Mouse (Mus musculus): ENCODE measurements around the gene Nucb1. TPM values are rescaled to one million over a fixed set of nuclear protein-coding genes. Genes with fewer than 3 reads are reported as not detected.
"Not testable (repeated sequence)": the region's sequence is repeated elsewhere in the genome, so short reads cannot be mapped to it uniquely, and the experiment has no call there.

Nucb1 gene
- total and polyA plus RNA-seq, 2 experiments from 2014 or later, result 137 TPM

GRCm38 (mm10) chr7:45488293-45489204 is 21.7 kb downstream of the Nucb1 start, which contains the start of gene Dhdh:
Gene Dhdh (minus strand): TSS chr7:45488805.
- H3K27ac ChIP-seq (ENCODE audit: low read depth, low read length), result peak within 1 kb of the TSS; percentile 90
- DNase-seq (ENCODE audit: low spot score) (peak; percentile 61), ATAC-seq (ENCODE audit: low FRiP score) (peak; percentile 67)
- 10% methylated on average over 32 of the region's 38 CpGs for WGBS
- H3K4me1 ChIP-seq (ENCODE audit: insufficient read depth, low read length), result 0 out of 2 replicates have a peak, but pooled peaks cover 3% of the 10 kb centered on the region
- H3K9ac ChIP-seq (replicated peaks; ENCODE audit: low read length, poor library complexity, severe bottlenecking), result peak within 1 kb of the TSS; percentile 63
- TF ChIP-seq CTCF (IDR thresholded peaks at IDR 0.05), result no peak
- peaks cover 10% of the 10 kb centered on the region for H3K36me3 ChIP-seq (ENCODE audit: insufficient read depth, low read length)
- H3K27me3 ChIP-seq (ENCODE audit: insufficient read depth, low read length), result no peaks in the 10 kb centered on the region
- H3K4me2 ChIP-seq (ENCODE audit: low read depth, low read length, poor library complexity, severe bottlenecking), result peak within 1 kb of the TSS; percentile 67
- peak within 1 kb of the TSS; percentile 37 for H3K4me3 ChIP-seq (ENCODE audit: low read depth, low read length)
- no peaks in the 10 kb centered on the region for H3K9me3 ChIP-seq (ENCODE audit: low read length)

DNA sequence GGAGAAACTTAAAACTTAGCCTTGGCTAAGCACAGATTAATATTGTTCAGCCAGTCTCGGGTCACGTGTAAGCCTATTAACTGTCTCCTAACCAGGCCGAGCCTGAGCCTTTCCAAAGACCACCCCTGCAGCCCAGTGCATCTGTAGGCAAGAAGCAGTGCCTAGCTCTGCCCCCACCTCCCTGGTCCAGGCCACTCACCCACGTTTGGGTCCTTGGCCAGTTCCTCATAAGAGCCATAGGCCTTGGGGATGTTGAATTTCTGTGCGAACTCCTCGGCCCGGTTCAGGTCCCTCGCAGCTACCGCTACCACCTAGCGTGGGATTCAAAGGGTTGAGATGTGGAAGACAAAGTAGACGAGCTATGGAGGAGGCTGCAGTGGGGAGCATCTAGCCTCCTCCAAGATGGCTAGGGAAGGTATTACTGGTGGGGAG is 22.3 kb downstream of the Nucb1 start:
- DNase-seq (ENCODE audit: low spot score) (peak; percentile 55), ATAC-seq (ENCODE audit: low FRiP score) (peak; percentile 75)
- Histone ChIP-seq H3K4me1 (ENCODE audit: insufficient read depth, low read length) (0 out of 2 replicates have a peak, but pooled peaks cover 3% of the 10 kb centered on the region), H3K4me3 (ENCODE audit: low read depth, low read length) (peak overlapping the region; percentile 37), H3K36me3 (ENCODE audit: insufficient read depth, low read length) (peaks cover 4% of the 10 kb centered on the region), H3K9me3 (ENCODE audit: low read length) (no peaks in the 10 kb centered on the region), H3K27me3 (ENCODE audit: insufficient read depth, low read length) (no peaks in the 10 kb centered on the region), H3K27ac (ENCODE audit: low read depth, low read length) (peak overlapping the region; percentile 90), H3K9ac (replicated peaks; ENCODE audit: low read length, poor library complexity, severe bottlenecking) (peak overlapping the region; percentile 63), H3K4me2 (ENCODE audit: low read depth, low read length, poor library complexity, severe bottlenecking) (peak overlapping the region; percentile 67)
- WGBS, result 22% methylated on average over 11 of the region's 11 CpGs
- no peak for TF ChIP-seq CTCF (IDR thresholded peaks at IDR 0.05)

- Histone ChIP-seq H3K36me3 (ENCODE audit: insufficient read depth, low read length) (no peaks in the 10 kb centered on the region), H3K27me3 (ENCODE audit: insufficient read depth, low read length) (no peaks in the 10 kb centered on the region), H3K9ac (replicated peaks; ENCODE audit: low read length, poor library complexity, severe bottlenecking) (no peak within 1 kb of the TSS), H3K27ac (ENCODE audit: low read depth, low read length) (0 out of 2 replicates have a peak within 1 kb of the TSS, but pooled peaks have one; percentile 90), H3K4me1 (ENCODE audit: insufficient read depth, low read length) (0 out of 2 replicates have a peak, but pooled peaks cover 3% of the 10 kb centered on the region), H3K9me3 (ENCODE audit: low read length) (no peaks in the 10 kb centered on the region), H3K4me2 (ENCODE audit: low read depth, low read length, poor library complexity, severe bottlenecking) (no peak within 1 kb of the TSS), H3K4me3 (ENCODE audit: low read depth, low read length) (no peak within 1 kb of the TSS; the same call in 1 of the 2 replicates)
- ATAC-seq (ENCODE audit: low FRiP score), result no peak
- TF ChIP-seq CTCF (IDR thresholded peaks at IDR 0.05), result no peak
- 78% methylated on average over 12 of the region's 12 CpGs for WGBS
- DNase-seq (ENCODE audit: low spot score), result no peak
Measured at GRCm38 (mm10) chr7:45486761-45487415, 23.3 kb downstream of the Nucb1 start, which contains the start of gene Gm45808. Gene Gm45808 (minus strand): TSS chr7:45486811.

- WGBS, result 84% methylated on average over 7 of the region's 7 CpGs
- ATAC-seq (ENCODE audit: low FRiP score), result no peak
- TF ChIP-seq CTCF (IDR thresholded peaks at IDR 0.05), result no peak
Measured at GRCm38 (mm10) chr7:45486158-45486557, 24.0 kb downstream of the Nucb1 start.

GRCm38 (mm10) chr7:45484985-45485384 is 25.2 kb downstream of the Nucb1 start:
- not testable (repeated sequence) for H3K27ac ChIP-seq (ENCODE audit: low read depth, low read length); DNase-seq (ENCODE audit: low spot score); H3K9me3 ChIP-seq (ENCODE audit: low read length); H3K4me3 ChIP-seq (ENCODE audit: low read depth, low read length); H3K4me2 ChIP-seq (ENCODE audit: low read depth, low read length, poor library complexity, severe bottlenecking); H3K27me3 ChIP-seq (ENCODE audit: insufficient read depth, low read length); H3K4me1 ChIP-seq (ENCODE audit: insufficient read depth, low read length); H3K36me3 ChIP-seq (ENCODE audit: insufficient read depth, low read length); H3K9ac ChIP-seq (replicated peaks; ENCODE audit: low read length, poor library complexity, severe bottlenecking); ATAC-seq (ENCODE audit: low FRiP score)
- WGBS, result 95% methylated on average over 5 of the region's 5 CpGs

More at GRCm38 (mm10) chr7:45486158-45486557, 24.0 kb downstream of the Nucb1 start:
- no peak for DNase-seq (ENCODE audit: low spot score)
- no peak overlapping the region for H3K4me2 ChIP-seq (ENCODE audit: low read depth, low read length, poor library complexity, severe bottlenecking)
- H3K27ac ChIP-seq (ENCODE audit: low read depth, low read length), result no peak overlapping the region
- H3K36me3 ChIP-seq (ENCODE audit: insufficient read depth, low read length), result no peaks in the 10 kb centered on the region
- H3K9me3 ChIP-seq (ENCODE audit: low read length), result no peaks in the 10 kb centered on the region
- H3K27me3 ChIP-seq (ENCODE audit: insufficient read depth, low read length), result no peaks in the 10 kb centered on the region
- no peak overlapping the region for H3K9ac ChIP-seq (replicated peaks; ENCODE audit: low read length, poor library complexity, severe bottlenecking)
- H3K4me3 ChIP-seq (ENCODE audit: low read depth, low read length), result no peak overlapping the region
- H3K4me1 ChIP-seq (ENCODE audit: insufficient read depth, low read length), result 0 out of 2 replicates have a peak, but pooled peaks cover 3% of the 10 kb centered on the region
